Mouse (Mus musculus) ES-Bruce4 (cell line): ENCODE results near the gene Ldb3. TPM values are rescaled to one million over a fixed set of nuclear protein-coding genes. Genes with fewer than 3 reads are reported as not detected.

Experiments used
- H3K27ac ChIP-seq: 2 replicates; pipeline ENCODE4 v1.5.1; 2012; ENCODE audit warnings: low read length, inconsistent platforms; ENCODE audit not compliant: insufficient read depth
- H3K27me3 ChIP-seq: 2 replicates; pipeline ENCODE4 v1.6.1; 2012; ENCODE audit warnings: mild to moderate bottlenecking, low read length, inconsistent platforms; ENCODE audit not compliant: control insufficient read depth, poor library complexity, insufficient read depth, severe bottlenecking
- H3K36me3 ChIP-seq: 2 replicates; pipeline ENCODE4 v1.6.1; 2012; ENCODE audit warnings: inconsistent platforms, mild to moderate bottlenecking, low read length, moderate library complexity; ENCODE audit not compliant: control insufficient read depth, poor library complexity, insufficient read depth, severe bottlenecking
- H3K4me1 ChIP-seq: one replicate; pipeline ENCODE4 v1.8.1; 2011; ENCODE audit warnings: low read length; ENCODE audit not compliant: control insufficient read depth, insufficient read depth
- H3K4me3 ChIP-seq: 2 replicates; pipeline ENCODE4 v1.5.1; 2011; ENCODE audit warnings: low read depth, mild to moderate bottlenecking, low read length
- H3K9ac ChIP-seq: 2 replicates; pipeline ENCODE4 v1.6.1; 2012; ENCODE audit warnings: low read depth, mild to moderate bottlenecking, inconsistent platforms; ENCODE audit not compliant: poor library complexity, severe bottlenecking
- H3K9me3 ChIP-seq: replicated peaks from 2 replicates; pipeline ENCODE4 v1.6.1; 2012; ENCODE audit warnings: mild to moderate bottlenecking, low read length, inconsistent platforms; ENCODE audit not compliant: control insufficient read depth, poor library complexity, insufficient read depth, severe bottlenecking
- CTCF ChIP-seq: IDR thresholded peaks from one replicate; pipeline ENCODE4 v1.8.1; 2011; ENCODE audit warnings: low read depth, low read length
- EP300 ChIP-seq: IDR thresholded peaks from 2 replicates; pipeline ENCODE4 v1.6.1; 2011; ENCODE audit warnings: low read depth, low read length; ENCODE audit not compliant: insufficient read depth
- POLR2A ChIP-seq: IDR thresholded peaks from one replicate; pipeline ENCODE4 v1.8.1; 2011; ENCODE audit warnings: low read length; ENCODE audit not compliant: insufficient read depth
- polyA plus RNA-seq: library from polyadenylated mRNA; stranded (reverse); fragments of >200 nt; gene quantifications from 2 replicates; pipeline ENCODE4 v1.2.4, GENCODE M21; 2011; ENCODE audit warnings: low read depth; ENCODE audit not compliant: missing spikeins, insufficient read depth, insufficient read length

Gene Ldb3
- polyA plus RNA-seq, 1 experiment: 4.0 TPM

GRCm38 (mm10) chr14:34573348-34573913, 15.1 kb downstream of the Ldb3 start:
- Histone ChIP-seq H3K4me1 (no peaks in the 10 kb centered on the region), H3K4me3 (no peak overlapping the region), H3K27me3 (no peaks in the 10 kb centered on the region), H3K36me3 (no peaks in the 10 kb centered on the region), H3K27ac (no peak overlapping the region), H3K9ac (no peak overlapping the region), H3K9me3 (no peaks in the 10 kb centered on the region)
- TF ChIP-seq EP300 (no peak), CTCF (no peak), POLR2A (no peak)

GRCm38 (mm10) chr14:34571610-34572387, 16.7 kb downstream of the Ldb3 start:
- H3K27ac ChIP-seq: no peak overlapping the region
- no peaks in the 10 kb centered on the region for H3K9me3 ChIP-seq
- no peaks in the 10 kb centered on the region for H3K36me3 ChIP-seq
- H3K4me1 ChIP-seq: no peaks in the 10 kb centered on the region
- H3K9ac ChIP-seq: no peak overlapping the region
- no peak overlapping the region for H3K4me3 ChIP-seq
- TF ChIP-seq EP300: no peak
- no peak for TF ChIP-seq CTCF
- TF ChIP-seq POLR2A: no peak
- no peaks in the 10 kb centered on the region for H3K27me3 ChIP-seq

- no peaks in the 10 kb centered on the region for H3K9me3 ChIP-seq
- no peak overlapping the region for H3K9ac ChIP-seq
- no peak overlapping the region for H3K27ac ChIP-seq
- no peaks in the 10 kb centered on the region for H3K27me3 ChIP-seq
- no peak overlapping the region for H3K4me3 ChIP-seq
- H3K4me1 ChIP-seq: no peaks in the 10 kb centered on the region
- H3K36me3 ChIP-seq: no peaks in the 10 kb centered on the region
- TF ChIP-seq EP300 (no peak), CTCF (no peak), POLR2A (no peak)
Measured at GRCm38 (mm10) chr14:34570903-34571302, 17.6 kb downstream of the Ldb3 start.

DNA sequence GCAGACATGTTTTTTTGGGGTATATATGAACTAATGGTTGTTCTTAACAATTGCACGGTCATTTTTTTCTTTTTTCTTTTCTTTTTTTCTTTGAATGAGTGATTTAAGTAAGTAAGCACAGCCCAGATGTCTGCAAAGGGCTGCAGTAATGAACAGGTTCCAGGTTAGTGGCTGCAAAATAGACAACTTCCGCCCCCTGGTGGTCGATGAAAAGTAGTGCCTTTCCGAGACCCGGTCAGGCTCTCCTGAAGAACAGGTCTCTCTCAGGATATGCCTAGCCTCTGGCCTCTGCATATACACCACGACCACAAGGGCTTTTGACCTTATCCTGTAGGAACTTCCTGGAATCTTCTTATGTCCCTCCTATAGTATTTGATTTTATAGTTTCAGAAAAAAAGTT, 18.2 kb downstream of the Ldb3 start:
- Histone ChIP-seq H3K4me3 (no peak overlapping the region), H3K9ac (no peak overlapping the region), H3K27me3 (no peaks in the 10 kb centered on the region), H3K27ac (no peak overlapping the region), H3K9me3 (no peaks in the 10 kb centered on the region), H3K36me3 (no peaks in the 10 kb centered on the region), H3K4me1 (no peaks in the 10 kb centered on the region)
- TF ChIP-seq CTCF (peak; percentile 77), EP300 (no peak), POLR2A (no peak)

GRCm38 (mm10) chr14:34569534-34570194, 18.8 kb downstream of the Ldb3 start:
- Histone ChIP-seq H3K36me3 (no peaks in the 10 kb centered on the region), H3K9me3 (no peaks in the 10 kb centered on the region), H3K9ac (no peak overlapping the region), H3K27ac (no peak overlapping the region), H3K4me3 (peak overlapping the region; percentile 15), H3K27me3 (no peaks in the 10 kb centered on the region), H3K4me1 (no peaks in the 10 kb centered on the region)
- TF ChIP-seq POLR2A (no peak), EP300 (no peak), CTCF (no peak)

GRCm38 (mm10) chr14:34568626-34569025, 19.9 kb downstream of the Ldb3 start:
- Histone ChIP-seq H3K36me3 (no peaks in the 10 kb centered on the region), H3K27me3 (no peaks in the 10 kb centered on the region), H3K9me3 (no peaks in the 10 kb centered on the region), H3K9ac (no peak overlapping the region), H3K4me3 (no peak overlapping the region), H3K4me1 (no peaks in the 10 kb centered on the region), H3K27ac (no peak overlapping the region)
- no peak for TF ChIP-seq POLR2A
- no peak for TF ChIP-seq CTCF
- TF ChIP-seq EP300: no peak
